Mouse (Mus musculus) regulatory T cell (primary cell): Measurements from ENCODE around the gene Unc5c.

ENCODE experiments used
- in situ Hi-C: fragments of 300-600 bp; cut with MboI, MseI; formaldehyde crosslinking; loops from one replicate; pipeline ENCODE4 v1.15.1; 2025; ENCODE audit warnings: high pct_unique_total_duplicates

The Unc5c gene

DNA sequence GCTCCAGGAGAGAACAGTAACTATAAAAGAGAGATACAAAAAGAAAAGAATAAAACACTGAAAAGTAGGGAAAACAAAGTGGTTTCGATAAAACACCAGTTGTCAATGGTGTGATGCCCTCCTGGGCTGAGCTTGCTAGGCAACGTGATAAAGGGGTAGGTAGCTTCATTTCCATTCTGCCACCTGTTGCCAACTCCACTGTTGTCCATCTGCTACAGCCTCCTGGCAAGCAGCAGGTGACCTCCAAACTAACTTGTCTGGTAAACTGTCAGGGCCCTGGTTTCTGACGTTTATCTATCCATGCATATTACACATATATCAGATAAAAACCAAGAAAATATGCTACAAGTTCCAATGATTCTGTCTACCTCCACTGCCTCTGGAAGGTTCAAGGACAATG lies 344.6 kb downstream of the Unc5c start:
- in situ Hi-C loops = no loop called here

DNA sequence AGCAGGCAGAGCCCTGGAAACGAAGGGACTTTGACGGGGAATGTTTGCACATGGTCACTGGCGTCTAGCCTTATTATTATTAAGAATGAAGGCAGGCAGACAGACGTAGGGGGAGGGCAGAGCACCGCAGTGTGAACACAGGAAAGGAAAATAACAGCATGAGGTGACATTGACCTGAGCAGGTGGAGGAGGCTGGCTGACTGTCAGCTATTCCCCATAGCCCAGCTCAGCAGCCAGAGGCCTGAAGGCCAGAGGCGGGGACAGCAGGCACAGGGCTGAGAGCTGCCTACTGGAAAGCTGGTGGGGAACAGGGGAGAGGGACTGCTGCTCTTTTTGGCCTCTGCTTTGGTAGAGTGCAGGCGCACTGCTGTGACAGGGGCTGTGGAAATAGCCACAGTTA lies 345.9 kb downstream of the Unc5c start:
- in situ Hi-C loops = loop anchor here (10.0 kb wide), 1 partner anchor 1576 kb away; no protein-coding TSS in a partner anchor

DNA sequence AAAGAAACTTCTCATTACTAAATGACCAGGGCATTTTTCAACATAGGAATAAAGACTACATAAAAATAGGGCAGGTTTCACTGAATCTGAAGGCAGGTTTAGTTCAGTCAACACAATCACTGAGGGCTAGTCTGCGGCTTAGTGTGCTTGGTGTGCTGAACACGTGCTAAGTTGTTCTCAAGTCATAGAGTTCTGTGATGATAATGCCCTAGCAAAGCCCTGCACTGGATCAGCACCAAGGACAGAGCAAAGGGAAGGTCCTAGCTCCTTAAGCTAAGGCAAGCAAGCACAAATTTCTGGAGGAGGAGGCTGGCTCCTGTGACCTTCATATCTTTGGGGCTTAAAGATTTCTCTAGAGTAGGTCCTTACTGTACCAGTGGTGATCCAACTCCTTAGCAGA lies 346.3 kb downstream of the Unc5c start:
- in situ Hi-C loops = loop anchor here (10.0 kb wide), 1 partner anchor 1577 kb away; no protein-coding TSS in a partner anchor

DNA sequence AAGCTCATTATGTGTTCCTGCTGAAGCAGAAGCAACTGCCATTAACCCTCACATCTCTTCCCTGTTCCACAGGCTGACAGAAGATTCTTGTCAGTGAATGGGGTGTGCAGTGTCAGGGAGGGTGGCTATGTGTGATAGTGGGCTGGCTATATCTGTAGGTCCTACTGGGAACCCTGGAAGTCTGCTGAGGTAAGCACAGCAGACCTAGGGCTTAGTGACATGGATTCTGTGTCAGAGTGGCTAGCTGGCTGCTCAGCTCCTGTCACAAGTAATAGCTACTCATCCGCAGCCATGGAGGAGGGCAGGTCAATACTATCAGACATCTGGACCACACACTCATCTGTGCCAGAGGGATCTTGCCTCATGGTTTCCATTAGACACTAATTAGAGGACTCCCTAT lies 349.8 kb downstream of the Unc5c start:
- in situ Hi-C loops = loop anchor here (10.0 kb wide), 1 partner anchor 1580 kb away; no protein-coding TSS in a partner anchor

DNA sequence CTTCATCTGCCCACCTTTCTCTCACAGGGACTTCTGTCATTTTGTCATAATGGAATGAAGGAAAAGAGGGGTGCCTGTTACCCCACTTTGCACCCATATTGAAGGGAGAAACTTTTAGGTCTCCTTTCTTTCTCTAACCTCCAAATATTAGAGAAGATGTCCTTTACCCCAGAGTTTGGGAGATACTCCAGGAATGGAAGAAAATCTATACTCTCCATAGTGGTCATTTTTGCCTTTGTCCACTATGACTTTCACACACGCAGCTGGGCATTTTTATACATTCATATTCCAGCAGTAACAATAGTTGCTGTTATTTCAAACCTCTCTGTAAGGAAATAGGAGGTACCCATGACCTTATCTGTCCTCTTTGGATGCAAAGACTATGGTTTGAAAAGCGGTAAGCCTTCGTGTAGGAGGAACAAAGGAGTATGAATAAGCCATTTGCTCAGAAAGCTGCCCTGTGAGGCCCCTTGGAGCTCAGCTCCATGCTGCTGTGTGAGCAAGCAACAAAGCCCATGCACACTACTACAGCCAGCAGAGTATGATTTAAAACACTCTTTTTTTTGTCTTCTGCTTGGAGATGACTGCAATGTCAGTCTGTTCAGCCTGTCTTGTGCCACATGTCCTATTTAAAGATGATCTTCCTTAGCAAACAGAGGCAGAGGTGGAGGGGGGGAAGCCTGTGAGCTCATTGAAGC lies 353.7 kb downstream of the Unc5c start:
- in situ Hi-C loops = loop anchor here (10.0 kb wide), 1 partner anchor 1584 kb away; no protein-coding TSS in a partner anchor

DNA sequence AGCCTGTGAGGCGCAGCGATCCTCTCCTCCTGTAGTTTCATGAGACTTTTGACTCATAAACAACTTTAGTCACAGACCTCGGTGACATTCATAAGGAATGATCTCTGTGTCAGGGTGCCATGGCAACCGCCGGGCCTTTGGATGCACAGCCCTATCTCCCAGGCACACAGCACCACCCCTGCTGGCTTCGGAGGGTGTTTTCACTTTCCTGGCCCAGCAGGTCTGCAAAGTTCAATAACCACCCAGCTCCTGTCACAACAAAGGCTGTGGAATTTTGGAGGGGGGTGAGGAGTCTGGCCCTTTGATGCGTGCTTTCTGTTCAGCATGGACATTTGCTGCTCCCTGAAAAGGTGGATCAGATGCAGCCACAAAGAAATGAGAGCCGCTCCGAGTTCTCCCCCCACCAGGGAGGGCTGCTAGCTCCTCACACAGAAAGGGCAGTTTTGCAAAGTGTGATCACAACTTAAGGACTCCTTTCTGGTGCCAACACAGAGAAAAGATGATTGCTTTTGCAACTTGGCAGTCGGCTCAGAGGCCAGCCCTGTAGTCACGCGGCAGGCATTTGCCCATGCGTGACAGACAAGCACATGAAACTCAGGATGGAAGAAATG lies 354.4 kb downstream of the Unc5c start:
- in situ Hi-C loops = loop anchor here (10.0 kb wide), 1 partner anchor 1585 kb away; no protein-coding TSS in a partner anchor

DNA sequence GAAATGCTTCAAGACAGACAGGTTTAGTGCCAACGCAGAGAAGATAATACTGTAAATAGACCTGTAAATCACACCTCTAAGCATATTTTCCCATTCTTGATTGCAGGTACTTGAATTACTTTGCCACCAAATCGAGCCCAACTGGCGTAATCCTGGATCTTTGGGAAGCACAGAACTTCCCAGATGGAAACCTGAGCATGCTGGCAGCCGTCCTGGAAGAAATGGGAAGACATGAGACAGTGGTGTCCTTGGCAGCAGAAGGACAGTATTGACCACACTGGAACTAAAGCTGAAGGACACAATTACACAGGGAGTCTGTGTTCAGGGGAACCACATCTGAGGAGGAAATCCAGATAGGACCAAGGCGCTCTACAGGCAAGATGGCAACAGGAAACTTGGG lies 363.3 kb downstream of the Unc5c start:
- in situ Hi-C loops = no loop called here

DNA sequence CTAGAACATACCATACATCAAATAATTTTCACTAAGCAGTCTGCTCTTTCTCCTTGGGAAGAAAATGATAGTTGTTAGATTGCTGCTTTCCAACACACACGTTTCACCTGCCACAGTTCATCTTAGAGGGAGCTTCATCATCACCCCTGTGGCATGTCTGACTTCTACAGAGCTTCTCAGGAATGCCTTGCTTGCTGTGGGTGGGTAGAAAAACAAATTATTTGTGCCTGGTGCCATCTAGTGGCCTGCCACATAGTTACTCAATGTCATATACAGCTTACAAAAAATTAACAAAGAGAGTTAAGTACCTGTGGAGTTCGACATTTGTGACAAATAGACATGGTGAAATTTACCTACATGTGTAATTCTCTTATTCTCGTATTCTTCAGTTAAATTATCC lies 366.1 kb downstream of the Unc5c start:
- in situ Hi-C loops = no loop called here

DNA sequence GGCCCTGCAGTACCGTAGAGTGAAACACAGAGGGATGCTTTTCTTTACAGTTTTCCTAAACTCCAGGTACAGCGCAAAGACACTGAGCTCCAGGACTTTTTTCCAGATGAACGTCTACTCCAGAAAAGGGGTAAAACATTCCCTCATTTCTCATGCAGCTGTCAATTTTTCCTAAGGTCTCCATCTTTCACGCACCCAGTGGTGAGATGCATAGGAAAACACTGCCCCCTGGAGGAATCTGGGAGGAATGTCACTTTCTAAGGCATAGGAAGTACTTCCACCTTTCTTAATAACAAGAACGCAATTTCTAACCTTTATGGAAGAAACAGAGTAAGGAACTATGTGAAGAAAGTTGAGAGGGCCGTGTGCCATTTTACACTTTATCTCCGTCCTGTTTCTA lies 373.8 kb downstream of the Unc5c start:
- in situ Hi-C loops = no loop called here

DNA sequence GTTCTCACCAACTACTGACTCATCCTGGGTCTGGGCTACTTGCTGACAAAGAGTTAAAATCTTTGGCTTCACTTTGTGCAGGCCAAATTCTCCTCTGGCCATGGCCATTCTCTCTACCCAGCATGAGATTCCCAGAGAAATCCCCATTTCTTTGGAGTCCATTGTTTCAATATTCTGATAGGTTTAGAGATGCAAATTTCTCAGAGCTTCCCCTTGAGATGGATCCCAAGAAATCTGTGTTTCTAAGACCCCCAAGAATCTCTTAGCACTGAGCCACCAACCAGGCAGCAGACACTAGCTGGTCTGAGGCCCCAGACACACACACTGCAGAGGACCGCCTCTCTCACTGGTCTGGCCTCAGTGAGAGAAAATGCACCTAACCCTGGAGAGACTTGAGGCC lies 384.2 kb downstream of the Unc5c start:
- in situ Hi-C loops = no loop called here

DNA sequence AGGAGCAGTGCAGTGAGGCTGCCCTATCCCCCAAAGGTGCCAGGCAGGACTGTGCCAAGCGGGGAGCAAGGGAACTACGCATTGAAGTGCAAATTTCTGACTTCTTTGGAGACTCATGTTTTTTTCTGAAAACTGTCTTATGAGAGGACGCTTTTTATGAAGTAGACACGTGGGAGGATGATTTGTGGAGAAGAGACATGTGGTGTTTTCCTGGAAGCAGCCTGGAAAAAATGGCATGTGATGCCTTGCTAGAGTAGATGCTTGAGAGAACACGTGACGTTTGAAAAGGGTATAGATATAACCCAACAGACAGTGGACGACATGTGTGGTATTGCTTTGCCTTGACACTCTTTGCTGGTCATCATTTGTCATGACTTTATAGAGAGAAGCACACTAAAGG lies 385.1 kb downstream of the Unc5c start:
- in situ Hi-C loops = no loop called here

DNA sequence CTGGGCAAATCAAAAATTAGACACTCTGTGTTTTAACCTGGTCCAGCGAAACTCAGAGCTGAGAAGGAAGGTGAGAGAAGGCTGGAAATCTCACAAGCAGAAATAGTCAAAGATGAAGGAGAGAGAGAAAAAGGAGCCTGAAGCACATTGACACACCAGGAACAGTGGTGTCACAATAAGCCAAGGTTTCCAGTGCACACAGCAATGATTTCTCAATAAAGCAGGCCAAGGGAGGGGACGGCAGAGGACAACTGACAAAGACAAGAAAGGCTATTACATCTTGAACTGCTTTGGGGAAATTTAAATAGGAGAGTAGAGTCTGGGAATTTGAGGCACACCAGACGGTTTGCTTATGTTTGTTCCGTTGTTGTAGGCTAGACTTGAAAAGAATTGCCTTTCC lies 389.3 kb downstream of the Unc5c start:
- in situ Hi-C loops = no loop called here

DNA sequence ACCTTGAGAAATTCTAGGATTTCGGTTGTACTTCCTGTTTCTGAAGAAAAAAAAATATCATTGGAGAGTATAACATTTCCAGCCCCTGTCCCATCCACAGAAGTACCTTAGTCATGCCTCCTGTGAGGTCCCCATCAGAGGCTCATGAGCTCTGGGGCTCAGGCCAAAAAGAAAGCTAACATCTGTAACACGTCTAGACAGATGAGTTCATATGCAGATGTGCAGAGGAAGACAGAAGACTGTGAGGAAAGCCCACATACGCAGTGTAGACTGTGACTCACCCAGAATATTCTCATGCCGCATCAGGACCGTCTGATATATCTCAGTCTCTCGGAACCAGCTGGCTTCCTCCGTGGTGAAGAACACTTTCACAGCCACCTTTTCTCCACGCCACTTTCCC lies 392.1 kb downstream of the Unc5c start:
- in situ Hi-C loops = no loop called here

DNA sequence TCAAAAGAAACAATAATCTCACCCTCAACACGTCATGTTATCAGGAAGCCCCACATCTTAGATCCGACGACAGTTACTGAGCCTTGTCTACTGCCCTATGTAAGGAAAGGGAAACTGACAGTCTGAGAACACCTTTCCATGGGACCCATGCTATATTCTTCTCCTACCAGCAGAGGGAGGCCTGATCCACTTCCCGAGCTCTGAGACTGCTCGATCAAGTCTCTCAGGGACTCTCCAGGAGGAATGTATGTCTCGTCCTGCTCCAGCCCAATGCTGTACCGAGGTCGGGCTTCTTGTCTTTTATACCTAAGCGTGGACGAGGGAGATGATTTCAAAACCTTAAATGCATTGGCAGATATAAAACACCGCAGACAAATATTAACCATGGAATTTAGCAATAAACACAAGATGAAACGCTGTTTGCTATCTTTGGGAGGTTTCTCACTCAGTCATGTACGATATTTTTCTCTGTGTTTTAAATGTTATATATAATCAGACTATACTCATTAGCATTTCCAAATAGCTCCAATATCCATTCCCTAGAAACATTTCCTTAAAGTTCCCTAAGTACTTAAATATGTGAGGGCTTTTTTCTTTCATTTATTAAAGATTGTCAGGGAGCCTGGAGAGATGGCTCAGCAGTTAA lies 397.9 kb downstream of the Unc5c start:
- in situ Hi-C loops = no loop called here

DNA sequence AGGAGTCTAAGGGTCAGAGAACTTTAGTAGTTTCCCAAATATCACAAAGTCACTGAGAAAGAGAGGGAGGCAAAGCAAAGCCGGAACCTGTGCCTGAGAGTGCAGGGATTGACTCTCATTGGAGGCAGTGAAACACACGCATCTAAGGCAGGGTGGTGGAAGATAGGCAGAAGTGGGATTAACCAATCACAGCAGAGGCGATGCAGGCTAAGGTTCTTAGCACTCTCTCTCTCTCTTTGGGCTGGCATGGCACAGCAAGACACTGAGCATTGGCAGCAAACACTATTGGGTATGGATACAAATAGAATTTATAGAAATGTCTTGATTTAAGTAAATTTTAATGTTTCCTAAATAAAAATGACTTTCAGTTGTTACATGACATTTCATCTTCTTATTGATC lies 406.8 kb downstream of the Unc5c start:
- in situ Hi-C loops = loop anchor here (5.0 kb wide), 1 partner anchor 715 kb away; no protein-coding TSS in a partner anchor

DNA sequence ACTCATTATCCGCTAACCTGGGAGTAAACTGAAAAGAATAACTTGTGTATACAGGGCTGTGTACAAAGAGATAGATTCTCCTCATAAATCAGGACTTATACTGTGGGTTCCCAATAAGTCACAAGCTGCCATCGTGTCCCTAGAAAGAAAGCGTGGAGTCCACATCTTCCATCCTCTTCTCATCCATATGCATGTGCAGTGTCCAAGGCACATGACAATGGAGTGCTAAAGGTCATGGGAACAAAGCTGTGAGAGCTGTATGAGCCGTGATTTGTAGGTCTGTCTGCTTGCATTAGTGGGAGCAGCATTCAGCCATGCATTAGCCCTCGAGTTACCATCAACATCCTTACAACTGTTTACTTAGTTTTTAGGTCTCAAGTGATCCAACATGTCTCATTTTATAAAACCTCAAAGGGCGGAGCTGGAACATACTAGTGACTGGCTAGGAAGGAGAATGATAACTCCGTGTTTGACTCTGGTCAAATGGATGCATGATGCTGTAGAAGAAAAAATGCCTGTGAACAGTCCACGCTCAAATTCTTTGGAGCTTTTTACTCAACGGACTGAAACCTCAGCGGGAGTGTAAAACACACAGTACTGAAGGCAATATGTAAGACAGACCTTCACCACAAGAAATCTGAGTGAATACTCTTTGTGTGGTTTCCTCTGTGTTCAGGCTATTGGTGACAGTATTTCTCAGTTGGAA lies 407.5 kb downstream of the Unc5c start:
- in situ Hi-C loops = loop anchor here (5.0 kb wide), 1 partner anchor 715 kb away; no protein-coding TSS in a partner anchor

DNA sequence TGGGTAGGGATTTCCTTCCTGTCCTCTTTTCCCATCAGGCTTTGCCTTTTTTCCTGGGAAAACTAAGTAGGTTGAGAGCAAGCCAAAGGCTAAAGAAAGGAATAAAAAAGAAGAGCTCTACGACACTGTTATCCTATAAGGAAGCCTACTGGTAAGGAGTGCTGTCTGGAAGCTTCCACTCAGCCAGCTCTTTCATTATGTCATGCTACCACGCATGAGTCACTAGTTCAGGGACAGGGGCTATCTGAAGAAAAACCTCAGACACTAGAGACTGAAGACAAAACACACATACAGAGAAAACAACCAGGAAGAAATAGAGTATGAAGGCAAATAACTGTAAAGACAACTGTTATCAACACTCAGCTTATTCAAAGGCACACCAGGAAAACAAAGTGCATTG lies 417.5 kb downstream of the Unc5c start:
- in situ Hi-C loops = no loop called here

DNA sequence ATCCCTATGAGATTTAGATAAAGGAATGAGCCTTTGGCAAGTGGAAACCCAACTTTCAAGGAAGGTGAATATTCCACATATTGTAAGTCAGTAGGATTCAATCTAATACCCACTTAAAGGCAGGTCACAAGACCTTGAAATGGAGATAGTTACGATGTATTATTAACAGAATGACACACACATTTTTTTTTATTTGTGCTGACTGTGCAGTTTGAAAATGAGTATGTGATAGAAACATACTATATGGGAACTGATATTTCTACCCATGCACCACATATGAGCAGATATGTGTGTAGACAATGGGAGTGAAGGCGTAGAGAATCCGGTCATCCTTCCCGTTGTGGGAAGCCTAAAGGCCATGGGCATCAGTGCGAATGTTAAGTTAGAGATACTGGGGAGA lies 419.2 kb downstream of the Unc5c start:
- in situ Hi-C loops = no loop called here
